Mouse (Mus musculus): ENCODE data around the gene Myo3b. TPM values are rescaled to one million over a fixed set of nuclear protein-coding genes. Genes with fewer than 3 reads are reported as not detected.

Gene Myo3b
- polyA plus RNA-seq, 1 experiment from 2014 or later = 0.12 TPM

GRCm38 (mm10) chr2:70034895-70035294, 4.0 kb upstream of the Myo3b start:
- Histone ChIP-seq H3K4me3 (no peak overlapping the region), H3K36me3 (no peaks in the 10 kb centered on the region), H3K4me2 (no peak overlapping the region), H3K4me1 (replicated peaks) (peaks cover 10% of the 10 kb centered on the region), H3K9ac (no peak overlapping the region), H3K27me3 (no peaks in the 10 kb centered on the region), H3K27ac (no peak overlapping the region), H3K9me3 (no peaks in the 10 kb centered on the region)
- 47% methylated on average over 5 of the region's 5 CpGs for WGBS
- no peak for ATAC-seq (ENCODE audit: low FRiP score)

- no peaks in the 10 kb centered on the region for H3K36me3 ChIP-seq
- no peak overlapping the region for H3K4me2 ChIP-seq
- no peaks in the 10 kb centered on the region for H3K27me3 ChIP-seq
- WGBS = 68% methylated on average over 1 of the region's 1 CpGs
- no peak for ATAC-seq (ENCODE audit: low FRiP score)
- H3K9ac ChIP-seq = no peak overlapping the region
- no peaks in the 10 kb centered on the region for H3K9me3 ChIP-seq
- H3K4me1 ChIP-seq (replicated peaks) = peaks cover 10% of the 10 kb centered on the region
- 0 out of 2 replicates have a peak overlapping the region, but pooled peaks have one; percentile 1 for H3K27ac ChIP-seq
- no peak overlapping the region for H3K4me3 ChIP-seq
These were observed 3.6 kb upstream of the Myo3b start for GRCm38 (mm10) chr2:70035358-70035757.

- 78% methylated on average over 8 of the region's 8 CpGs for WGBS
- Histone ChIP-seq H3K27ac (no peak overlapping the region), H3K4me3 (no peak overlapping the region), H3K9ac (no peak overlapping the region), H3K4me1 (replicated peaks) (peaks cover 10% of the 10 kb centered on the region), H3K4me2 (no peak overlapping the region), H3K27me3 (no peaks in the 10 kb centered on the region), H3K9me3 (no peaks in the 10 kb centered on the region), H3K36me3 (no peaks in the 10 kb centered on the region)
- no peak for ATAC-seq (ENCODE audit: low FRiP score)
These were observed 1.7 kb upstream of the Myo3b start for GRCm38 (mm10) chr2:70037221-70037620.

- Histone ChIP-seq H3K4me3 (no peak overlapping the region), H3K27me3 (no peaks in the 10 kb centered on the region), H3K27ac (peak overlapping the region; percentile 62), H3K9me3 (no peaks in the 10 kb centered on the region), H3K36me3 (no peaks in the 10 kb centered on the region), H3K4me2 (no peak overlapping the region), H3K4me1 (replicated peaks) (peaks cover 6% of the 10 kb centered on the region), H3K9ac (no peak overlapping the region)
- ATAC-seq (ENCODE audit: low FRiP score) = peak; percentile 77
- 32% methylated on average over 6 of the region's 6 CpGs for WGBS
These were observed 5.5 kb downstream of the Myo3b start for GRCm38 (mm10) chr2:70044466-70044865.

- Histone ChIP-seq H3K27me3 (no peaks in the 10 kb centered on the region), H3K4me3 (no peak overlapping the region), H3K4me1 (replicated peaks) (peaks cover 6% of the 10 kb centered on the region), H3K9me3 (no peaks in the 10 kb centered on the region), H3K9ac (no peak overlapping the region), H3K36me3 (no peaks in the 10 kb centered on the region), H3K4me2 (no peak overlapping the region), H3K27ac (no peak overlapping the region)
- WGBS = 90% methylated on average over 11 of the region's 11 CpGs
- ATAC-seq (ENCODE audit: low FRiP score) = no peak
These were observed 8.9 kb downstream of the Myo3b start for GRCm38 (mm10) chr2:70047868-70048267.

- no peaks in the 10 kb centered on the region for H3K9me3 ChIP-seq
- H3K9ac ChIP-seq = no peak overlapping the region
- no peak overlapping the region for H3K4me3 ChIP-seq
- peak overlapping the region; percentile 61 for H3K27ac ChIP-seq
- no peak for ATAC-seq (ENCODE audit: low FRiP score)
- 50% methylated on average over 9 of the region's 9 CpGs for WGBS
- no peaks in the 10 kb centered on the region for H3K27me3 ChIP-seq
- peaks cover 19% of the 10 kb centered on the region for H3K4me1 ChIP-seq (replicated peaks)
- H3K4me2 ChIP-seq = no peak overlapping the region
- no peaks in the 10 kb centered on the region for H3K36me3 ChIP-seq
These were observed 14.9 kb downstream of the Myo3b start for GRCm38 (mm10) chr2:70053803-70054202.

GRCm38 (mm10) chr2:70058201-70058600, 19.3 kb downstream of the Myo3b start:
- Histone ChIP-seq H3K27me3 (no peaks in the 10 kb centered on the region), H3K36me3 (no peaks in the 10 kb centered on the region), H3K9me3 (no peaks in the 10 kb centered on the region), H3K9ac (no peak overlapping the region), H3K4me1 (replicated peaks) (peaks cover 37% of the 10 kb centered on the region), H3K4me3 (no peak overlapping the region), H3K4me2 (no peak overlapping the region), H3K27ac (no peak overlapping the region)
- 92% methylated on average over 4 of the region's 4 CpGs for WGBS
- ATAC-seq (ENCODE audit: low FRiP score) = no peak

- 42% methylated on average over 11 of the region's 11 CpGs for WGBS
- Histone ChIP-seq H3K4me1 (replicated peaks) (peaks cover 26% of the 10 kb centered on the region), H3K27ac (peak overlapping the region; percentile 85), H3K9ac (0 out of 2 replicates have a peak overlapping the region, but pooled peaks have one; percentile 8), H3K36me3 (no peaks in the 10 kb centered on the region), H3K9me3 (no peaks in the 10 kb centered on the region), H3K4me2 (no peak overlapping the region), H3K4me3 (no peak overlapping the region), H3K27me3 (no peaks in the 10 kb centered on the region)
- ATAC-seq (ENCODE audit: low FRiP score) = peak; percentile 76
These were observed 21.7 kb downstream of the Myo3b start for GRCm38 (mm10) chr2:70060359-70061345.

- 89% methylated on average over 6 of the region's 6 CpGs for WGBS
- Histone ChIP-seq H3K27ac (peak overlapping the region; percentile 58; the same call in 1 of the 2 replicates), H3K9me3 (no peaks in the 10 kb centered on the region), H3K27me3 (no peaks in the 10 kb centered on the region), H3K9ac (no peak overlapping the region), H3K4me1 (replicated peaks) (peaks cover 33% of the 10 kb centered on the region), H3K36me3 (no peaks in the 10 kb centered on the region), H3K4me3 (no peak overlapping the region), H3K4me2 (no peak overlapping the region)
- ATAC-seq (ENCODE audit: low FRiP score) = no peak
These were observed 26.2 kb downstream of the Myo3b start for GRCm38 (mm10) chr2:70065116-70065515.

GRCm38 (mm10) chr2:70065729-70066300, 26.9 kb downstream of the Myo3b start:
- Histone ChIP-seq H3K4me2 (no peak overlapping the region), H3K4me1 (replicated peaks) (peaks cover 26% of the 10 kb centered on the region), H3K27me3 (no peaks in the 10 kb centered on the region), H3K9ac (no peak overlapping the region), H3K4me3 (no peak overlapping the region), H3K27ac (peak overlapping the region; percentile 58), H3K9me3 (no peaks in the 10 kb centered on the region), H3K36me3 (no peaks in the 10 kb centered on the region)
- 27% methylated on average over 7 of the region's 7 CpGs for WGBS
- ATAC-seq (ENCODE audit: low FRiP score) = no peak

GRCm38 (mm10) chr2:70066338-70067022, 27.6 kb downstream of the Myo3b start:
- Histone ChIP-seq H3K27ac (peak overlapping the region; percentile 58), H3K9me3 (no peaks in the 10 kb centered on the region), H3K4me2 (no peak overlapping the region), H3K9ac (no peak overlapping the region), H3K4me1 (replicated peaks) (peaks cover 19% of the 10 kb centered on the region), H3K36me3 (no peaks in the 10 kb centered on the region), H3K27me3 (no peaks in the 10 kb centered on the region), H3K4me3 (no peak overlapping the region)
- ATAC-seq (ENCODE audit: low FRiP score) = no peak
- 55% methylated on average over 6 of the region's 6 CpGs for WGBS

- Histone ChIP-seq H3K36me3 (no peaks in the 10 kb centered on the region), H3K4me3 (no peak overlapping the region), H3K27ac (no peak overlapping the region), H3K4me2 (no peak overlapping the region), H3K4me1 (replicated peaks) (peaks cover 15% of the 10 kb centered on the region), H3K9me3 (no peaks in the 10 kb centered on the region), H3K9ac (no peak overlapping the region), H3K27me3 (no peaks in the 10 kb centered on the region)
- ATAC-seq (ENCODE audit: low FRiP score) = no peak
- 86% methylated on average over 5 of the region's 5 CpGs for WGBS
These were observed 30.9 kb downstream of the Myo3b start for GRCm38 (mm10) chr2:70069861-70070260.
